Mouse (Mus musculus) liver, adult 10 weeks (tissue): ENCODE measurements around the gene Olfr49. TPM values are rescaled to one million over a fixed set of nuclear protein-coding genes. Genes with fewer than 3 reads are reported as not detected.

Experiments used
- polyA plus RNA-seq: library from polyadenylated mRNA; stranded (reverse); fragments of 350-450 nt; fragmentation: Illumina TruSeq; extraction: RNeasy Lipid Tissue Mini Kit (QIAGEN cat#74804); gene quantifications from one replicate; pipeline ENCODE4 v1.2.3, GENCODE M21; 2014; ENCODE audit warnings: low read depth, low replicate concordance

The Olfr49 gene
- polyA plus RNA-seq = not detected

GRCm38 (mm10) chr14:54284839-54285238, at the start of gene Olfr49:
Olfr49 (minus strand) TSS chr14:54284939.

DNA sequence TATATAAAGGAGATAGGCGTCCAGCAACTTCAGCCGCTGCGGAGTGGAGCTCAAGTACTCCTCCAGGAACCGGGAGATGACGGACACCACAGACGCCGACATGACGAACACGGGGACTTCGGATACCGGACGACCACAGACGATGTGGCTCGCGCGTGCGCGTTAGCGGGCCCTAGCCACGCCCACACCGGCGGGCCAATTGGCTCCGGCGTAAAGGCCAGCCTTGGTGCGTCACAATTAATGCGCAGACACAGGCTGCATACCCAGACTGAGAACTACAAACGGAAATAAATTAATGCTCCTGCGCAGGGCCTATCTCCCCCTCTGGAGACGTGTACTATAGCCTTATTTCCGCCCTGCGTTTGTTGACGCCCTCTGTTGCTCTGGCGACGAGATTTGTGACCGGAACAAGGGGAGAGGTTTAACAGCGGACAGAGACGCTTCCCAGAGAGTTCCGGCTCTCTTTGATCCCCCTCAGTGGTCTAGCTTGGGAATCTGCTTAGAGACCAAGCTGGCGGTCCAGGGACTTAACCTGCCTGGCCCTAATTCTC, 30.9 kb downstream of the Olfr49 start, which contains the start of the genes Dad1 and Abhd4:
Gene Dad1 (minus strand): TSS at position 364 of the 551 bp plus-strand sequence.
Gene Abhd4 (plus strand): TSS at position 448 of the 551 bp plus-strand sequence.

Other genes with a start within 250 kb of the Olfr49 start
- gene Dad1, start 30.8 kb downstream of the Olfr49 start, polyA plus RNA-seq = 11.7 TPM
- gene Abhd4, start 30.8 kb downstream of the Olfr49 start, polyA plus RNA-seq = 12.8 TPM
- 10.2 TPM for gene Oxa1l, start 75.9 kb upstream of the Olfr49 start, polyA plus RNA-seq
- 2.0 TPM for gene Slc7a7, start 132.8 kb upstream of the Olfr49 start, polyA plus RNA-seq
- 45.6 TPM for gene Mrpl52, start 142.0 kb upstream of the Olfr49 start, polyA plus RNA-seq
- 14.3 TPM for gene Mmp14, start 146.7 kb upstream of the Olfr49 start, polyA plus RNA-seq
- gene Lrp10, start 179.2 kb upstream of the Olfr49 start, polyA plus RNA-seq = 2.3 TPM
- not detected for gene Rem2, start 191.2 kb upstream of the Olfr49 start, polyA plus RNA-seq
- gene Prmt5, start 232.6 kb upstream of the Olfr49 start, polyA plus RNA-seq = 9.2 TPM